Mouse (Mus musculus) intestine, postnatal 0 days (tissue): ENCODE data around the gene Cbx7. TPM values are rescaled to one million over a fixed set of nuclear protein-coding genes. Genes with fewer than 3 reads are reported as not detected.

Source experiments
- ATAC-seq: fragments of 200-750 bp; cut with Nextera tagmentation; 2 replicates; pipeline ENCODE4 v1.8.0; 2017; ENCODE audit warnings: mild to moderate bottlenecking, moderate TSS enrichment, moderate library complexity
- H3K27ac ChIP-seq: fragments of 300-500 bp; sonication (generic); 2 replicates; pipeline ENCODE4 v1.5.1; 2014; ENCODE audit warnings: mild to moderate bottlenecking, low read depth, low read length, moderate library complexity
- H3K27me3 ChIP-seq: fragments of 300-500 bp; sonication (generic); replicated peaks from 2 replicates; pipeline ENCODE4 v1.6.1; 2014; ENCODE audit warnings: low read length, mixed read lengths; ENCODE audit not compliant: control insufficient read depth, insufficient read depth
- H3K36me3 ChIP-seq: fragments of 300-500 bp; sonication (generic); 2 replicates; pipeline ENCODE4 v1.6.1; 2014; ENCODE audit warnings: mild to moderate bottlenecking, moderate library complexity; ENCODE audit not compliant: control insufficient read depth, insufficient read depth
- H3K4me1 ChIP-seq: fragments of 300-500 bp; sonication (generic); replicated peaks from 2 replicates; pipeline ENCODE4 v1.6.1; 2014; ENCODE audit warnings: antibody characterized with exemption, low read length, mixed read lengths; ENCODE audit not compliant: control insufficient read depth, insufficient read depth
- H3K4me2 ChIP-seq: fragments of 300-500 bp; sonication (generic); replicated peaks from 2 replicates; pipeline ENCODE4 v1.6.1; 2014; ENCODE audit warnings: low read depth, mild to moderate bottlenecking, moderate library complexity
- H3K4me3 ChIP-seq: fragments of 300-500 bp; sonication (generic); 2 replicates; pipeline ENCODE4 v1.5.1; 2014; ENCODE audit warnings: low read depth, low read length
- H3K9ac ChIP-seq: fragments of 300-500 bp; sonication (generic); 2 replicates; pipeline ENCODE4 v1.6.1; 2014; ENCODE audit warnings: mild to moderate bottlenecking, low read depth, low read length
- H3K9me3 ChIP-seq: fragments of 300-500 bp; sonication (generic); 2 replicates; pipeline ENCODE4 v1.6.1; 2016; ENCODE audit warnings: mixed run types; ENCODE audit not compliant: control insufficient read depth
- CTCF ChIP-seq: sonication (generic); IDR thresholded peaks from 2 replicates; pipeline ENCODE4 v1.5.1; 2016; ENCODE audit warnings: low read depth, mild to moderate bottlenecking, control low read depth, antibody characterized with exemption, moderate library complexity
- WGBS: fragments of 180-500 bp; shearing (Covaris S2); extraction: QIAGEN DNeasy Blood & Tissue Kit; methylation state at CpG from one replicate; pipeline ENCODE4 v1.1.7; 2014; 5-methylcytosine and 5-hydroxymethylcytosine counted together
- polyA plus RNA-seq: library from polyadenylated mRNA; unstranded; fragments of >200 nt; fragmentation: Nextera tagmentation; extraction: Ambion mirVana; gene quantifications from 2 replicates; pipeline ENCODE4 v1.2.1, GENCODE M21; 2015

The Cbx7 gene
- polyA plus RNA-seq, 1 experiment from 2014 or later = 2.5 TPM

- no peaks in the 10 kb centered on the region for H3K9me3 ChIP-seq
- no peaks in the 10 kb centered on the region for H3K27me3 ChIP-seq
- peak within 1 kb of the TSS; percentile 97 for H3K27ac ChIP-seq
- 0 out of 2 replicates have a peak, but pooled peaks cover 2% of the 10 kb centered on the region for H3K4me1 ChIP-seq
- H3K9ac ChIP-seq = peak within 1 kb of the TSS; percentile 93
- TF ChIP-seq CTCF = peak; percentile 18; the same call in 1 of the 2 replicates
- H3K4me2 ChIP-seq = peak within 1 kb of the TSS; percentile 95
- peak within 1 kb of the TSS; percentile 87 for H3K4me3 ChIP-seq
- under 1% methylated on average over 58 of the region's 60 CpGs for WGBS
- no peak for ATAC-seq
- no peaks in the 10 kb centered on the region for H3K36me3 ChIP-seq
Measured at GRCm38 (mm10) chr15:80014321-80015210, 43.6 kb upstream of the Cbx7 start, which contains the start of gene Pdgfb. Gene Pdgfb, minus strand, starts transcription at chr15:80014977.

- Histone ChIP-seq H3K27me3 (no peaks in the 10 kb centered on the region), H3K9me3 (no peaks in the 10 kb centered on the region), H3K36me3 (no peaks in the 10 kb centered on the region), H3K4me2 (peak overlapping the region; percentile 95), H3K4me3 (peak overlapping the region; percentile 87), H3K4me1 (0 out of 2 replicates have a peak, but pooled peaks cover 2% of the 10 kb centered on the region), H3K9ac (peak overlapping the region; percentile 93), H3K27ac (peak overlapping the region; percentile 97)
- no peak for ATAC-seq
- under 1% methylated on average over 37 of the region's 37 CpGs for whole genome bisulfite sequencing
- TF ChIP-seq CTCF = no peak
Measured at GRCm38 (mm10) chr15:80014031-80014320, 43.1 kb upstream of the Cbx7 start.

GRCm38 (mm10) chr15:80013256-80014030 lies 42.5 kb upstream of the Cbx7 start:
- under 1% methylated on average over 36 of the region's 36 CpGs for WGBS

GRCm38 (mm10) chr15:80012527-80013201 lies 41.7 kb upstream of the Cbx7 start:
- peak overlapping the region; percentile 87 for H3K4me3 ChIP-seq
- peak overlapping the region; percentile 93 for H3K9ac ChIP-seq
- WGBS = under 1% methylated on average over 52 of the region's 60 CpGs
- H3K36me3 ChIP-seq = no peaks in the 10 kb centered on the region; the same call in 1 of the 2 replicates
- peak; percentile 72 for ATAC-seq
- no peak for TF ChIP-seq CTCF
- H3K4me1 ChIP-seq = 0 out of 2 replicates have a peak, but pooled peaks cover 2% of the 10 kb centered on the region
- H3K27ac ChIP-seq = peak overlapping the region; percentile 97
- H3K4me2 ChIP-seq = peak overlapping the region; percentile 95
- no peaks in the 10 kb centered on the region for H3K27me3 ChIP-seq
- H3K9me3 ChIP-seq = no peaks in the 10 kb centered on the region

More at GRCm38 (mm10) chr15:80013256-80014030, 42.5 kb upstream of the Cbx7 start:
- Histone ChIP-seq H3K4me1 (0 out of 2 replicates have a peak, but pooled peaks cover 2% of the 10 kb centered on the region), H3K27ac (peak overlapping the region; percentile 97), H3K27me3 (no peaks in the 10 kb centered on the region), H3K9ac (peak overlapping the region; percentile 93), H3K36me3 (no peaks in the 10 kb centered on the region), H3K4me3 (peak overlapping the region; percentile 87), H3K9me3 (no peaks in the 10 kb centered on the region), H3K4me2 (peak overlapping the region; percentile 95)
- ATAC-seq = peak; percentile 71
- TF ChIP-seq CTCF = no peak; the same call in 1 of the 2 replicates

- TF ChIP-seq CTCF = peak; percentile 71
- H3K4me3 ChIP-seq = peak overlapping the region; percentile 87
- H3K27me3 ChIP-seq = no peaks in the 10 kb centered on the region
- 1% methylated on average over 51 of the region's 56 CpGs for WGBS
- peak overlapping the region; percentile 93 for H3K9ac ChIP-seq
- no peaks in the 10 kb centered on the region for H3K9me3 ChIP-seq
- no peaks in the 10 kb centered on the region; the same call in 1 of the 2 replicates for H3K36me3 ChIP-seq
- peak overlapping the region; percentile 97 for H3K27ac ChIP-seq
- H3K4me1 ChIP-seq = 0 out of 2 replicates have a peak, but pooled peaks cover 2% of the 10 kb centered on the region
- ATAC-seq = peak; percentile 62
- peak overlapping the region; percentile 95 for H3K4me2 ChIP-seq
Measured at GRCm38 (mm10) chr15:80011778-80012526, 41.0 kb upstream of the Cbx7 start.
